Mouse (Mus musculus) CH12.LX (cell line): ENCODE results near the gene Olfr544.

Source experiments
- CHD2 ChIP-seq: IDR thresholded peaks from 2 replicates; pipeline ENCODE4 v1.6.1; 2011; ENCODE audit warnings: low read length, improper control_type of control experiment
- CTCF ChIP-seq, 2 experiments: IDR thresholded peaks in 1 of 2; conservative IDR thresholded peaks in 1 of 2; 2 replicates each; pipeline ENCODE4 v1.5.1; 2011 to 2012; ENCODE audit warnings: low read depth in 2 of 2, low read length in 2 of 2, improper control_type of control experiment in 1 of 2, inconsistent platforms in 1 of 2, mild to moderate bottlenecking in 1 of 2, moderate library complexity in 1 of 2
- E2F4 ChIP-seq: IDR thresholded peaks from 2 replicates; pipeline ENCODE4 v1.6.1; 2011; ENCODE audit warnings: low read depth, low read length, improper control_type of control experiment; ENCODE audit not compliant: insufficient replicate concordance
- ELF1 ChIP-seq: IDR thresholded peaks from 2 replicates; pipeline ENCODE4 v1.6.1; 2014; ENCODE audit warnings: low read depth, mild to moderate bottlenecking, inconsistent platforms, low read length, improper control_type of control experiment
- EP300 ChIP-seq: IDR thresholded peaks from 2 replicates; pipeline ENCODE4 v1.6.1; 2011; ENCODE audit warnings: low read length, improper control_type of control experiment
- MAX ChIP-seq: IDR thresholded peaks from 2 replicates; pipeline ENCODE4 v1.6.1; 2011; ENCODE audit warnings: low read length, improper control_type of control experiment
- MXI1 ChIP-seq: IDR thresholded peaks from 2 replicates; pipeline ENCODE4 v1.6.1; 2011; ENCODE audit warnings: mild to moderate bottlenecking, low read depth, low read length, improper control_type of control experiment
- POLR2A ChIP-seq: IDR thresholded peaks from 2 replicates; pipeline ENCODE4 v1.6.1; 2011; ENCODE audit warnings: low read depth, mild to moderate bottlenecking, improper control_type of control experiment, low read length
- SIN3A ChIP-seq: IDR thresholded peaks from 2 replicates; pipeline ENCODE4 v1.6.1; 2012; ENCODE audit warnings: low read length, improper control_type of control experiment, inconsistent platforms
- TCF12 ChIP-seq: IDR thresholded peaks from 2 replicates; pipeline ENCODE4 v1.6.1; 2014; ENCODE audit warnings: low read depth, mild to moderate bottlenecking, inconsistent platforms, low read length, improper control_type of control experiment
- USF1 ChIP-seq: IDR thresholded peaks from 2 replicates; pipeline ENCODE4 v1.6.1; 2014; ENCODE audit warnings: low read depth, mild to moderate bottlenecking, inconsistent platforms, low read length, improper control_type of control experiment
- ZMIZ1 ChIP-seq: IDR thresholded peaks from 2 replicates; pipeline ENCODE4 v1.6.1; 2012; ENCODE audit warnings: low read depth, mild to moderate bottlenecking, inconsistent platforms, low read length, improper control_type of control experiment
- ZNF384 ChIP-seq: IDR thresholded peaks from 2 replicates; pipeline ENCODE4 v1.6.1; 2012; ENCODE audit warnings: low read depth, low read length, improper control_type of control experiment, inconsistent platforms

DNA sequence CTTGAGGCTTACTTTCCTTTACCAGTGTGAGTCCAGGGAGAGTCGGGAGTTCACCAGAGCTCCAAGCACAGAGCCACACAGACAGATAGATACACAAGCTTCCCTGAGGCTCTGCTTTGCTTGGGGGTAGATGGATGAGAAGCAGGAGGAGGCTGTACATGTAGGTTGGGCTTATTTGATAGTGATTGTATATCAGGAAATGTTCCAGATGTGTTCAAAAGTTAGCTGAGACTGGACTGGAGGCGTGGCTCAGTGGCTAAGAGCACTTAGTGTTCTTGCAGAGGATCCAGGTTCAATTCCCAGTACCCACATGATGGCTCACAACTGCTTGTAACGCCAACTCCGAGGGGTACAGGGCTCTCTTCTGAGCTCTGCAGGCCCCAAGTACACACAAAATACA is 9.7 kb downstream of the Olfr544 start:
- TF ChIP-seq CTCF (conservative IDR thresholded peaks at IDR 0.05 in 1 of 2, IDR thresholded peaks at IDR 0.05 in 1 of 2; ENCODE audit: low read depth in 2 of 2, low read length in 2 of 2) (no peak), E2F4 (no peak), TCF12 (no peak), SIN3A (no peak), MXI1 (no peak), ZNF384 (no peak), CHD2 (no peak), ZMIZ1 (no peak), MAX (no peak), EP300 (no peak), POLR2A (no peak), USF1 (no peak), ELF1 (no peak)
